Mouse (Mus musculus): ENCODE measurements around the gene Col6a2. TPM values are rescaled to one million over a fixed set of nuclear protein-coding genes. Genes with fewer than 3 reads are reported as not detected.

Gene Col6a2
- total and polyA plus RNA-seq, 3 experiments: 27.6 to 47.6 (median 44.6) TPM

GRCm38 (mm10) chr10:76550458-76550857 lies 73.0 kb downstream of the Col6a2 start:
- no peak for DNase-seq

GRCm38 (mm10) chr10:76548218-76548617 lies 75.2 kb downstream of the Col6a2 start:
- no peak for DNase-seq

- no peak for DNase-seq
These were observed 76.9 kb downstream of the Col6a2 start for GRCm38 (mm10) chr10:76546566-76546965.

Other genes with a start within 250 kb of the Col6a2 start
- not detected for gene AC141477.1, start 183.2 kb downstream of the Col6a2 start, total RNA-seq (2021)
- gene AC141477.1, start 183.2 kb downstream of the Col6a2 start, polyA plus RNA-seq (2012; rRNA removed): not detected in 2 replicates
- 10 to 100 TPM; 13.5 to 14.6 TPM for gene Pcnt, start 180.8 kb downstream of the Col6a2 start, total RNA-seq (2021)
- 6.9 and 7.4 TPM in 2 replicates for gene Pcnt, start 180.8 kb downstream of the Col6a2 start, polyA plus RNA-seq (2012; rRNA removed)
- not detected for gene 2610028H24Rik, start 174.5 kb downstream of the Col6a2 start, total RNA-seq (2021)
- gene 2610028H24Rik, start 174.5 kb downstream of the Col6a2 start, polyA plus RNA-seq (2012; rRNA removed): not detected in 2 replicates
- gene Mcm3ap, start 154.7 kb downstream of the Col6a2 start, total RNA-seq (2021): 10 to 100 TPM; 24.3 to 29.5 TPM
- gene Mcm3ap, start 154.7 kb downstream of the Col6a2 start, polyA plus RNA-seq (2012; rRNA removed): 12.1 and 13.3 TPM in 2 replicates
- 1 to 10 TPM; 2.5 to 2.8 TPM for gene Ybey, start 154.5 kb downstream of the Col6a2 start, total RNA-seq (2021)
- 4.1 and 5.3 TPM in 2 replicates for gene Ybey, start 154.5 kb downstream of the Col6a2 start, polyA plus RNA-seq (2012; rRNA removed)
- gene Lss, start 92.0 kb downstream of the Col6a2 start, total RNA-seq (2021): 10 to 100 TPM; 55.1 to 81.0 TPM
- gene Lss, start 92.0 kb downstream of the Col6a2 start, polyA plus RNA-seq (2012; rRNA removed): 51.5 and 78.9 TPM in 2 replicates
- gene Spatc1l, start 61.4 kb downstream of the Col6a2 start, total RNA-seq (2021): not detected
- gene Spatc1l, start 61.4 kb downstream of the Col6a2 start, polyA plus RNA-seq (2012; rRNA removed): 0.08 TPM in 1 of 2 replicates, not detected in the other
- under 1 TPM in 1 of 2 experiments, not detected in 1; 0.95 TPM for gene Ftcd, start 48.0 kb downstream of the Col6a2 start, total RNA-seq (2021)
- 0.33 TPM in 1 of 2 replicates, not detected in the other for gene Ftcd, start 48.0 kb downstream of the Col6a2 start, polyA plus RNA-seq (2012; rRNA removed)
- gene Col6a1, start 102.5 kb upstream of the Col6a2 start, total RNA-seq (2021): 100 to 1,000 TPM; 199 to 288 TPM
- gene Col6a1, start 102.5 kb upstream of the Col6a2 start, polyA plus RNA-seq (2012; rRNA removed): 214 and 244 TPM in 2 replicates

Data from adrenal gland, adult 2 months (tissue).